Mouse (Mus musculus): Measurements from ENCODE around the gene Vstm5. TPM values are rescaled to one million over a fixed set of nuclear protein-coding genes. Genes with fewer than 3 reads are reported as not detected.

Vstm5 gene
- polyA plus RNA-seq, 1 experiment: not detected

DNA sequence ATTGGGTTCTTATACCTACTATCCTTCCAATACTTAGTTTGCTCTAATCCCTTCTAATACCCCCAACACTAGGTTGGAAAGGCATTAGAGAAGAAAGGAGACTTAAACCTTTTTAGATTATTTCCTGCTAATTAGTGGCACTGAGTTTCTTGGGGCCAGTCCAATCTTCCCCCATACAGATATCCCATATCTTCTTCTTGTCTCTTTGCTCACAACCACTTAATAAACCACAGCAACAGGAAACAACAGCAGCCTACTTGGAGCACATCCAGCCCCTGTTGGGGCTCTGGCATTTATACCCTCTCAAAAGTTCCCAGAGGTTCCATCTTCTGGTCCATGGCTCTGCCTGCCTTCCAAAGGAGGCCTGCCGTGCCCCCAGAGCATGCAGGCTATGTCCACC is 25.1 kb upstream of the Vstm5 start:
- Histone ChIP-seq H3K79me3 (ENCODE audit: low read depth) (no peaks in the 10 kb centered on the region), H3K27me3 (ENCODE audit: control insufficient read depth, insufficient read depth, insufficient read length) (peaks cover 10% of the 10 kb centered on the region), H3ac (ENCODE audit: control insufficient read depth, insufficient read length, low read depth) (no peak overlapping the region), H3K36me3 (ENCODE audit: control insufficient read depth, insufficient read depth) (no peaks in the 10 kb centered on the region), H3K4me3 (ENCODE audit: insufficient read depth, poor library complexity, severe bottlenecking) (no peak overlapping the region), H3K79me2 (ENCODE audit: control insufficient read depth, insufficient read depth) (no peaks in the 10 kb centered on the region)
- TF ChIP-seq USF1 (IDR thresholded peaks at IDR 0.05; ENCODE audit: low read depth) (no peak), MYOD1 (IDR thresholded peaks at IDR 0.05; ENCODE audit: control insufficient read depth, insufficient read length, low read depth) (no peak), MYOG (IDR thresholded peaks at IDR 0.05; ENCODE audit: control insufficient read depth, extremely low read depth, insufficient read length) (no peak), MAX (IDR thresholded peaks at IDR 0.05) (no peak), CEBPB (IDR thresholded peaks at IDR 0.05; ENCODE audit: low read depth) (no peak), FOSL1 (IDR thresholded peaks at IDR 0.05; ENCODE audit: insufficient read depth, low read length, poor library complexity, severe bottlenecking) (no peak)

DNA sequence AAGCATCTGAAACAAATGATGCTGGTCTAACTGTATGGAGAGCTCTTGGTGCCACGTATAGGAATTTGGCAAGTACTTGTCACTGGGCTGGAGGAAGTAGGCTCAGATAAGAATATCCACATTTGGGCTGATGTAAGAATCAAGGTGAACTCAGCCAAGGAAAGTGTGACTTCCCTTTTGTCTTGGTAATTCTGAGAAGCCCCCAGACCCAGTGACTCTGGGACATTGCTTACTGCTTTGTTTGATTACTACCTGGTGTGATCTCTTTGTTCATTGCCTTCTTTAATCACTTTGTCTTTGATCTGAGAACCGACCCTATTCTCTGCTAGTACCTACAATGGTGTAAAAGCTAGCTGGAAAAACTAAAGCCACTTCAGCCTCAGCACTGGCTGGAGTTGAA is 13.9 kb upstream of the Vstm5 start:
- Histone ChIP-seq H3K79me3 (ENCODE audit: low read depth) (no peaks in the 10 kb centered on the region), H3ac (ENCODE audit: control insufficient read depth, insufficient read length, low read depth) (no peak overlapping the region), H3K36me3 (ENCODE audit: control insufficient read depth, insufficient read depth) (no peaks in the 10 kb centered on the region), H3K4me3 (ENCODE audit: insufficient read depth, poor library complexity, severe bottlenecking) (no peak overlapping the region), H3K79me2 (ENCODE audit: control insufficient read depth, insufficient read depth) (no peaks in the 10 kb centered on the region), H3K27me3 (ENCODE audit: control insufficient read depth, insufficient read depth, insufficient read length) (no peaks in the 10 kb centered on the region)
- no peak for TF ChIP-seq MYOG (IDR thresholded peaks at IDR 0.05; ENCODE audit: control insufficient read depth, extremely low read depth, insufficient read length)
- TF ChIP-seq CEBPB (IDR thresholded peaks at IDR 0.05; ENCODE audit: low read depth): no peak
- TF ChIP-seq USF1 (IDR thresholded peaks at IDR 0.05; ENCODE audit: low read depth): no peak
- TF ChIP-seq FOSL1 (IDR thresholded peaks at IDR 0.05; ENCODE audit: insufficient read depth, low read length, poor library complexity, severe bottlenecking): no peak
- no peak for TF ChIP-seq MAX (IDR thresholded peaks at IDR 0.05)
- TF ChIP-seq CTCF (IDR thresholded peaks at IDR 0.05; ENCODE audit: control insufficient read depth, insufficient read depth, insufficient read length): no peak
- no peak for TF ChIP-seq MYOD1 (IDR thresholded peaks at IDR 0.05; ENCODE audit: control insufficient read depth, insufficient read length, low read depth)

DNA sequence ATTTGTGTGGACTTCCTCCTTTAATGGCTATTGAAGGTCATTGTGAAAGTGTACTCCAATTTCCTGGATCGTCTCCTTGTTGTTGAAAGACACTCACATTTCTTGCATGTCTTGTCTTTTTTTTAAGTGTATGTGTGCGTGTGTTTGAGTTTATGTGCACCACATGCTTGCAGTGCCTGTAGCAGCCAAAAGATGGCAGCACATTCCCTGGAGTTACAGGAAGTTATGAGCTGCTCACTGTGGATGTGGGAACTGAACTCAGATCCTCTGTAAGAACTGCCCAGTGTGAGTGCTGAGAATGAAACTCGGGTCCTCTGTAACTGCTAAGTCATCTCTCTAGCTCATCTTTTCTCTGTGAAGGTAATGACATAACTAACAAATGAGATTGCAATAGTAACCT is 6.4 kb upstream of the Vstm5 start:
- Histone ChIP-seq H3K79me2 (ENCODE audit: control insufficient read depth, insufficient read depth) (no peaks in the 10 kb centered on the region), H3K79me3 (ENCODE audit: low read depth) (no peaks in the 10 kb centered on the region), H3K27me3 (ENCODE audit: control insufficient read depth, insufficient read depth, insufficient read length) (no peaks in the 10 kb centered on the region), H3K36me3 (ENCODE audit: control insufficient read depth, insufficient read depth) (no peaks in the 10 kb centered on the region), H3K4me3 (ENCODE audit: insufficient read depth, poor library complexity, severe bottlenecking) (no peak overlapping the region), H3ac (ENCODE audit: control insufficient read depth, insufficient read length, low read depth) (no peak overlapping the region)
- no peak for TF ChIP-seq MAX (IDR thresholded peaks at IDR 0.05)
- no peak for TF ChIP-seq MYOD1 (IDR thresholded peaks at IDR 0.05; ENCODE audit: control insufficient read depth, insufficient read length, low read depth)
- TF ChIP-seq CTCF (IDR thresholded peaks at IDR 0.05; ENCODE audit: control insufficient read depth, insufficient read depth, insufficient read length): no peak
- no peak for TF ChIP-seq FOSL1 (IDR thresholded peaks at IDR 0.05; ENCODE audit: insufficient read depth, low read length, poor library complexity, severe bottlenecking)
- TF ChIP-seq USF1 (IDR thresholded peaks at IDR 0.05; ENCODE audit: low read depth): no peak
- TF ChIP-seq MYOG (IDR thresholded peaks at IDR 0.05; ENCODE audit: control insufficient read depth, extremely low read depth, insufficient read length): no peak
- no peak for TF ChIP-seq CEBPB (IDR thresholded peaks at IDR 0.05; ENCODE audit: low read depth)

DNA sequence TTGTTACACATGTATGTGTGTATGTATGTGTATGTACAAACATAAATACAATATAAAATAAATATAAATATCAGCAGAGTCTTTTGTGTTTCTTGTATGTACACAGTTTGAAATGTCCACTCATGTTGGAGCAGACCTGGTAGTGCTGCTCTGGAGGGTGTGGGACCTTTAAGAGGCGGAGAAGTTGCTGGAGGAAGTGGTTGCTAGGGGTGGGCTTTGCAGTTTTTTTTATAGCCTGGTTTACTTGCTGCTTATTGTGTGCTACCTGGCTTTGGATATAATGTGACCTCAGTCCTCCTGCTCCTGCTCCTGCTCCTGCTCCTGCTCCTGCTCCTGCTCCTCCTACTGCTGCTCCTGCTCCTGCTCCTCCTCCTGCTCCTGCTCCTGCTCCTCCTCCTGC is 5.2 kb upstream of the Vstm5 start:
- TF ChIP-seq MYOD1 (IDR thresholded peaks at IDR 0.05; ENCODE audit: control insufficient read depth, insufficient read length, low read depth) (no peak), CTCF (IDR thresholded peaks at IDR 0.05; ENCODE audit: control insufficient read depth, insufficient read depth, insufficient read length) (no peak), FOSL1 (IDR thresholded peaks at IDR 0.05; ENCODE audit: insufficient read depth, low read length, poor library complexity, severe bottlenecking) (no peak), CEBPB (IDR thresholded peaks at IDR 0.05; ENCODE audit: low read depth) (no peak), MYOG (IDR thresholded peaks at IDR 0.05; ENCODE audit: control insufficient read depth, extremely low read depth, insufficient read length) (no peak), MAX (IDR thresholded peaks at IDR 0.05) (no peak), USF1 (IDR thresholded peaks at IDR 0.05; ENCODE audit: low read depth) (no peak)
- H3K79me3 ChIP-seq (ENCODE audit: low read depth): no peaks in the 10 kb centered on the region
- no peak overlapping the region for H3ac ChIP-seq (ENCODE audit: control insufficient read depth, insufficient read length, low read depth)
- no peak overlapping the region for H3K4me3 ChIP-seq (ENCODE audit: insufficient read depth, poor library complexity, severe bottlenecking)
- H3K36me3 ChIP-seq (ENCODE audit: control insufficient read depth, insufficient read depth): no peaks in the 10 kb centered on the region
- no peaks in the 10 kb centered on the region for H3K27me3 ChIP-seq (ENCODE audit: control insufficient read depth, insufficient read depth, insufficient read length)
- no peaks in the 10 kb centered on the region for H3K79me2 ChIP-seq (ENCODE audit: control insufficient read depth, insufficient read depth)

DNA sequence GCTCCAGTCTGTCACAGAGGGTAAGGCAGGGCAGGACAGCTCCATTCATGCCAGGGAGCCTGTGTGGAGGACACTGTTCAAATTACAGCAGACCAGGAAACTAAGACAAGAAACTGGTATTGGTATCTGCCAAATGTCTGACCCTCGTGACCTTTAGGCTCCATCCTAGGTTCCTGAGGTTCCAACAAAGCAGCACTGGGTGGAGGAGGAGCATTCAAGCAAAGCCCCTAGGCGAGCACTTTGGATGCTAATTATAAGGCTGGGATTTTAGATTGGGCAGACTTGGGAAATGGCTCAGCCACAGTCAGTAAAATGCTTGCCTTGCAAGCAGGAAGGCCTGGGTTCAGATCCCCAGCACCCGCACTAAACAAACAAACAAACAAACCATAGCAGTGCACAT is 2.9 kb upstream of the Vstm5 start:
- Histone ChIP-seq H3K27me3 (ENCODE audit: control insufficient read depth, insufficient read depth, insufficient read length) (peaks cover 3% of the 10 kb centered on the region), H3K36me3 (ENCODE audit: control insufficient read depth, insufficient read depth) (no peaks in the 10 kb centered on the region), H3K79me3 (ENCODE audit: low read depth) (no peaks in the 10 kb centered on the region), H3K79me2 (ENCODE audit: control insufficient read depth, insufficient read depth) (no peaks in the 10 kb centered on the region), H3ac (ENCODE audit: control insufficient read depth, insufficient read length, low read depth) (no peak overlapping the region), H3K4me3 (ENCODE audit: insufficient read depth, poor library complexity, severe bottlenecking) (no peak overlapping the region)
- TF ChIP-seq CTCF (IDR thresholded peaks at IDR 0.05; ENCODE audit: control insufficient read depth, insufficient read depth, insufficient read length) (no peak), MYOD1 (IDR thresholded peaks at IDR 0.05; ENCODE audit: control insufficient read depth, insufficient read length, low read depth) (no peak), FOSL1 (IDR thresholded peaks at IDR 0.05; ENCODE audit: insufficient read depth, low read length, poor library complexity, severe bottlenecking) (no peak)

DNA sequence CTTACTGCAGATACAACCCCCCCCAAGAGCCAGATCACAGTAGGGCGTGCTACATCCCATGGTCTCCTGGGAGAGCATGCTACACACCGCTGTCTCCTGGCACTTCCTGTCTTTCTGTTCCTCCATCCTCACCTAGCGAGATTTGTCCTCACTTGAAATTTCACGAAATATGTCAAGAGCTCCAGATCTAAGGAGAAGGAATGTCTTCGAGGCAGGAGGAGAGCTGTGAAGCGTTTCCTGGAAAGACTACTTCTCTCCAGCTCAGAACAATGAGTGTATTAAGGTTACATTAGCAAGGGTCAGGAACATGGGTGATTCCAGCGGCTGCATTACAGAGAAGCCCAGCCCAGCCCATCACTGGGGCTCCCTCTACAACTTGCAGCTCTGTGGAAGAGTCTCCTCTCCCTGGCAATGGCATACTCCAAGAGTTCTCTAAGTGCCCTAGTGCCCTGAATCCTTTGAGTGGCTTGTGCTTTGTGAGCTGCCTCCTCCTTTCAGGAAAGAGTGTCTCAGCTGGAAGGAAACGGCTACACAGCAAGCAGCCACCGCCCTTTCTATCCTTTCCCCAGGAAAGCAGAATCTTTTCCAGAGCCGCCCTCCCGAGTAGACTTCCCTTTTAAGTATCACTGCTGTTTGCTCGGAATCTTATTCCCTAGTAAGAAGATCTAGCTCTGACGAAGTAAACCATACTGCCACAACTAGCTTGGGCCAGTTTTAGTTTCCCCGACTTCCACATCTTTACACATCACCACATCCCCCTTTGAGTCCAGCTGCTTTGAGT is 1.1 kb upstream of the Vstm5 start:
- no peaks in the 10 kb centered on the region for H3K79me2 ChIP-seq (ENCODE audit: control insufficient read depth, insufficient read depth)
- H3K27me3 ChIP-seq (ENCODE audit: control insufficient read depth, insufficient read depth, insufficient read length): peaks cover 3% of the 10 kb centered on the region
- no peak for TF ChIP-seq MYOG (IDR thresholded peaks at IDR 0.05; ENCODE audit: control insufficient read depth, extremely low read depth, insufficient read length)
- no peak for TF ChIP-seq MAX (IDR thresholded peaks at IDR 0.05)
- no peaks in the 10 kb centered on the region for H3K79me3 ChIP-seq (ENCODE audit: low read depth)
- H3K36me3 ChIP-seq (ENCODE audit: control insufficient read depth, insufficient read depth): no peaks in the 10 kb centered on the region
- H3K4me3 ChIP-seq (ENCODE audit: insufficient read depth, poor library complexity, severe bottlenecking): no peak overlapping the region
- no peak overlapping the region for H3ac ChIP-seq (ENCODE audit: control insufficient read depth, insufficient read length, low read depth)

Measured in C2C12 (cell line).